Mouse (Mus musculus): ENCODE data around the gene Il22ra1.

Gene Il22ra1

GRCm38 (mm10) chr4:135772671-135773070 lies 44.7 kb downstream of the Il22ra1 start:
- no peak for DNase-seq

DNA sequence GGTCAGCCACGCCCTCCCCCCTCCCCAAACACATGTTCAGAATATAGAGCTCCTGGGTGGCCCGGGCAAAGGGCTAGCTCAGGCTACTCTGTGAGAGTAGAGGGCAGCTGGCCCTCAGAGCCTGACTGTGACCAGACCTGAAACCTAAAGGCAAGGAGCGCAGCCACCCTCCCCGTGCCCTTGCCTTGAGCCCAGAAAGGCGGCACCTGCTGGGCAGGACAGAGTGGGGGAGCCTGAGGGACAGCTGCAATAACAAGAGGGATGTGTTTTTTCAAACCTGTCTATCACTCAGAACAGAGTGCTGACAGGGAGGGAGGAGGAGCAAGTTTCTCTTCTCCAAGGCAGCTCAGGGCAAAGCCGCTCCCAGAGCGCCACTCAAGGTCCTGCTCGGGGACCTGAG lies 46.5 kb downstream of the Il22ra1 start:
- DNase-seq = no peak

- DNase-seq = no peak
These were observed 48.9 kb downstream of the Il22ra1 start for GRCm38 (mm10) chr4:135776850-135777249.

DNA sequence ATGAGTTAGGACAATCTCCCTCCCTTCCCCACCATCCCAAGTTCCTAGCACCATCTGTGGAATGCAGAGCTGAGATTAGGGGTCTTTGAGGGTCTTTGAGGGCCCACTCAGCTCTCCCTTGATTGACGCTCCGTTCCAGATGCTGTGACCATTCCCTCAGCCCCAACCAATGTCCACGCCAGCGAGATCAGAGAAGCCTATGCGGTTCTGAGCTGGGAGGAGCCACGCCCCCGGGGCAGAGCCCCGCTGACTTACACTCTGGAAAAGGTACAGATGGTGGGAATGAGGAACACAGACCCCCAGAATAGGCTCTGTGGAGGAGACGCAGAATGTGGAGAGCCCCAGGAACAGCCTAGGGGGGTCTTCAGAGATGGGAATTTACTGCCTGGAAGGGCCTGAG lies 51.7 kb downstream of the Il22ra1 start:
- DNase-seq = no peak

DNA sequence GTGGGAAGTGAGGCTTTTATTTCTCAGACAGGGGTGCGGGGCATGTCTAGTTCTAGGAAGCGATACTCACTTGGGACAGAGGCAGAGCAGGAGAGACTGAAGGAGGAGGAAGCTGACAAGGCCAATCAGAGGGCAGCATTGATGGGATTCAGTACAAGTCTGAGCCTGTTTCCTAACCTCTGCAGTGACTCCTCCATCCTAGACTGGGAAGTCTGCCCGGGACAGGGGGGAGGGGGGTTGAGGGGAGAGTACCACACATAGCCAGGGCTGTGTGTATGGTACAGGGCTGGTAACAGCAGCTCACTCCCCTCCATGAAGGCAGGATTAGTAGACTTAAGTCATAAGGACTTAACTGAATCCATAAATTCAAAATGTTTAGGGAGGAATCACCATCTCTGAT lies 52.3 kb downstream of the Il22ra1 start:
- DNase-seq = no peak

DNA sequence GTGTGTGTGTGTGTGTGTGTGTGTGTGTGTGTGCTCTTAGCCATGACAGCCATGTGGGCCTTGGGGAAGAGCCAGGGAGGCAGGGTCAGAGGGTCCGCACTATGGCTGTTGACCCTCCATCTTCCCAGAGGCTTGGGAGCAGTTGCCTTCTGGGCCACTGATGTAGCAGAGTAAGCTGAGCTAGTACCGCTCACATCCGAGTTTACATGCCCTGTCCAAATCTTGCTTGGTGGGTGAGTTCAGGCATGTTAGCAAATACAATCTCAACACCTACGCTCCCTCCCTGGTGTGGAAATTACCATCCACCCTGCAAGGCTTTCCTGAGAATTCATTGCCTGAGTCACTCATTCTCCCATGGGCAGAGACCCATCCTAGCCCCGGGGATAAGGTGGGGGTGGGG lies 53.3 kb downstream of the Il22ra1 start:
- DNase-seq = no peak

GRCm38 (mm10) chr4:135786581-135786980 lies 58.6 kb downstream of the Il22ra1 start:
- DNase-seq = no peak

GRCm38 (mm10) chr4:135787271-135787670 lies 59.3 kb downstream of the Il22ra1 start:
- no peak for DNase-seq

- no peak for DNase-seq
These were observed 61.2 kb downstream of the Il22ra1 start for GRCm38 (mm10) chr4:135789135-135789534.

DNA sequence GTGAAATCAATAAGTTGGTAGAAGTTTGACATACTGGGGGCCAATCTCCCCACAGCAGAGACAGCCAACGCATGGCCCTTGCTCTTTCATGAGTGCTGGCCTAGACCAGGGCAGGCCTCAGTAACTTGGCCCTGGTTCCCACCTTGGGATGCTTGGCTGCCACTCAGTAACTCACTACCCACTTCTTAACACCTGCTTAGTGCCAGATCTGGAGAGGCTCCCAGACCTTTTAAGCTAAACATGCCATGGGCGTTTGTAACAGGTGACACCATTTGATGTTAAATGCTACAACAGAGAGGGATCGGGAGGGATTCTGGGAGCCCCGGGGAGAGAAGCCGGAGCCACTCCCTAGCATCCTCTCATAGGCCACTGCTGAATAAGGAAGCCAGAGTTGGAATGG lies 64.8 kb downstream of the Il22ra1 start:
- no peak for DNase-seq

DNA sequence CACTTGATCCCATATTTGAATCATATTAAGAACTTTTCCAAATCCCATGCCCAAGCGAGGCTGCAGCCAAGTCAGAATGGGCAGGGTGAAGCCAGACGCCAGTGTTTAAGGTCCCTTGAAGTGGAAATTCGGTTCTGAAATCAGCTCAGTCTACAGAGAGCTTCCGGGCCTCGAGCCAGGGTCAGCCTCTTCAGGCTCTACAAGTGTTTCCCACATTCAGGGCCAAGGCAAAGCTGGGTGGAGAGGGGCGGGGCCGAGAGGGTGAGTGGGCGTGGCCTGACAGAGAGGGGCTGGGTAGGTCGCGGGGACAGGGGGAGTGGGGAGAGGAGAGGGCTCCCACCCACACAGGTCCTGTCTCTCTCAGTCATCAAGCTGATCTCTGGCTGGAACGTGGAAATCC lies 70.0 kb downstream of the Il22ra1 start:
- no peak for DNase-seq

DNA sequence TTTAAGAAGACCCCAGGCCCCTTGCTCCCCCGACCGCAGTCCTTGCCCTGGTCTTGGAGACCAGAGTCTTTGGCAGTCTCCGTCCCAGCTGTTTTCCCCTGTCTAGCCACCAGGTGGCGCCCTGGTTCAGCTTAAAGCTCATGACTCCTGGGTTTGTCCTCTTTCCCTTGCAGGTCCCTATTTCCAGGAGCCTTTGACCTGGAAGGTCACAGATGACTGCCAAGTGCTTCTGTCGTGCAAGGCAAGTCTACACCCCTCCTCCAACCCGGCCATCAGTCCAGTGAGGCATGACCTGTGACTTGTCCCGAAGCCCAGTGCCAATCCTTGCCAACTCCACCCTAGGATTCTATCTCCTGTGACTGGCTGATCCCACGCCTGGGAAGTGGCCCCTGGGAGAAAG lies 73.6 kb downstream of the Il22ra1 start:
- peak; percentile 85 to 88 for DNase-seq

Data from cerebellum, adult 18-20 months (tissue).